Mouse (Mus musculus) liver, embryonic 14.5 days (tissue): Measurements from ENCODE around the gene Fam81a. TPM values are rescaled to one million over a fixed set of nuclear protein-coding genes. Genes with fewer than 3 reads are reported as not detected.

Experiments used
- ATAC-seq: fragments of 200-750 bp; cut with Nextera tagmentation; 2 replicates; pipeline ENCODE4 v1.8.0; 2017; ENCODE audit warnings: moderate number of reproducible peaks, mild to moderate bottlenecking, moderate library complexity; ENCODE audit not compliant: insufficient read depth
- DNase-seq, 3 experiments: peaks; one replicate each; pipeline ENCODE4 v3.0.0-alpha.2; 2012 to 2013; ENCODE audit warnings: low read depth in 3 of 3, low spot score in 3 of 3
- H3K27ac ChIP-seq: fragments of 300-500 bp; sonication (generic); 2 replicates; pipeline ENCODE4 v1.5.1; 2014; ENCODE audit warnings: moderate library complexity, mild to moderate bottlenecking, control low read depth, inconsistent platforms
- H3K27me3 ChIP-seq: fragments of 300-500 bp; sonication (generic); 2 replicates; pipeline ENCODE4 v1.6.1; 2014; ENCODE audit warnings: mild to moderate bottlenecking, low read length, moderate library complexity; ENCODE audit not compliant: control insufficient read depth, insufficient read depth
- H3K36me3 ChIP-seq: fragments of 300-500 bp; sonication (generic); replicated peaks from 2 replicates; pipeline ENCODE4 v1.6.1; 2014; ENCODE audit warnings: low read depth; ENCODE audit not compliant: control insufficient read depth, insufficient read depth
- H3K4me1 ChIP-seq, 2 experiments: fragments of 200-500 bp in 1 of 2; fragments of 300-500 bp in 1 of 2; sonication (generic) in 1 of 2; replicated peaks; 2 replicates each; pipeline ENCODE4 v1.6.1; 2012 to 2014; ENCODE audit warnings: antibody characterized with exemption in 1 of 2, inconsistent platforms in 1 of 2, low read length in 1 of 2; ENCODE audit not compliant: control insufficient read depth in 2 of 2, insufficient read depth in 2 of 2
- H3K4me2 ChIP-seq: fragments of 300-500 bp; sonication (generic); 2 replicates; pipeline ENCODE4 v1.6.1; 2014; ENCODE audit warnings: low read depth, mild to moderate bottlenecking, control low read depth, moderate library complexity
- H3K4me3 ChIP-seq, 2 experiments: fragments of 200-500 bp in 1 of 2; fragments of 300-500 bp in 1 of 2; sonication (generic) in 1 of 2; 2 replicates each; pipeline ENCODE4 v1.5.1; 2012 to 2014; ENCODE audit warnings: low read depth in 2 of 2, low read length in 2 of 2, mild to moderate bottlenecking in 2 of 2, control low read depth in 1 of 2, inconsistent platforms in 1 of 2, moderate library complexity in 1 of 2; ENCODE audit not compliant: insufficient read depth in 1 of 2
- H3K9ac ChIP-seq: fragments of 300-500 bp; sonication (generic); replicated peaks from 2 replicates; pipeline ENCODE4 v1.6.1; 2014; ENCODE audit warnings: mild to moderate bottlenecking, control low read depth, moderate library complexity
- H3K9me3 ChIP-seq: fragments of 300-500 bp; sonication (generic); 2 replicates; pipeline ENCODE4 v1.6.1; 2016; ENCODE audit warnings: low read length, mixed read lengths; ENCODE audit not compliant: control insufficient read depth
- CTCF ChIP-seq: IDR thresholded peaks from 2 replicates; pipeline ENCODE4 v1.5.1; 2016; ENCODE audit warnings: antibody characterized with exemption, low read depth, control low read depth
- EP300 ChIP-seq: IDR thresholded peaks from 2 replicates; pipeline ENCODE4 v1.6.1; 2016; ENCODE audit warnings: antibody characterized with exemption, low read depth
- WGBS: fragments of 180-500 bp; shearing (Covaris S2); extraction: QIAGEN DNeasy Blood & Tissue Kit; methylation state at CpG from one replicate; pipeline ENCODE4 v1.1.7; 2014; ENCODE audit not compliant: insufficient replicate concordance; 5-methylcytosine and 5-hydroxymethylcytosine counted together
- polyA plus RNA-seq, 2 experiments: library from polyadenylated mRNA; depleted of rRNA in 1 of 2; stranded (reverse) in 1 of 2; unstranded in 1 of 2; fragments of >200 nt; fragmentation: Nextera tagmentation in 1 of 2; extraction: Ambion mirVana in 1 of 2; gene quantifications; 2 replicates each; pipeline versions ENCODE4 v1.2.1 to v1.2.3; 2012 to 2014

Gene Fam81a
- polyA plus RNA-seq, 2 experiments: 0.36 to 0.47 TPM

GRCm38 (mm10) chr9:70103106-70103505 lies 39.3 kb downstream of the Fam81a start:
- 0 out of 2 replicates have a peak, but pooled peaks have one; percentile 13 for TF ChIP-seq CTCF
- TF ChIP-seq EP300: no peak
- Histone ChIP-seq H3K4me1 (no peaks in the 10 kb centered on the region), H3K9ac (no peak overlapping the region), H3K36me3 (no peaks in the 10 kb centered on the region), H3K4me2 (no peak overlapping the region), H3K9me3 (no peaks in the 10 kb centered on the region), H3K27ac (no peak overlapping the region), H3K4me3 (no peak overlapping the region), H3K27me3 (no peaks in the 10 kb centered on the region)
- WGBS: 61% methylated on average over 8 of the region's 8 CpGs
- DNase-seq (no peak), ATAC-seq (no peak)

GRCm38 (mm10) chr9:70097542-70097941 lies 44.8 kb downstream of the Fam81a start:
- ATAC-seq (no peak), DNase-seq (no peak)
- Histone ChIP-seq H3K9ac (no peak overlapping the region), H3K4me3 (no peak overlapping the region), H3K27ac (no peak overlapping the region), H3K27me3 (no peaks in the 10 kb centered on the region), H3K36me3 (no peaks in the 10 kb centered on the region), H3K4me1 (no peaks in the 10 kb centered on the region), H3K9me3 (no peaks in the 10 kb centered on the region), H3K4me2 (no peak overlapping the region)
- 85% methylated on average over 2 of the region's 2 CpGs for WGBS
- TF ChIP-seq CTCF: no peak
- TF ChIP-seq EP300: no peak

GRCm38 (mm10) chr9:70095016-70095415 lies 47.3 kb downstream of the Fam81a start:
- ATAC-seq: no peak
- no peak for DNase-seq
- no peaks in the 10 kb centered on the region for H3K4me1 ChIP-seq
- no peak overlapping the region for H3K9ac ChIP-seq
- no peak overlapping the region for H3K4me3 ChIP-seq
- WGBS: 63% methylated on average over 6 of the region's 6 CpGs
- no peaks in the 10 kb centered on the region for H3K9me3 ChIP-seq
- H3K27ac ChIP-seq: no peak overlapping the region
- H3K27me3 ChIP-seq: no peaks in the 10 kb centered on the region
- TF ChIP-seq EP300 (no peak), CTCF (no peak)
- H3K4me2 ChIP-seq: no peak overlapping the region
- H3K36me3 ChIP-seq: no peaks in the 10 kb centered on the region

GRCm38 (mm10) chr9:70090541-70090940 lies 51.8 kb downstream of the Fam81a start:
- no peak for ATAC-seq
- Histone ChIP-seq H3K27ac (no peak overlapping the region), H3K36me3 (no peaks in the 10 kb centered on the region), H3K9me3 (no peaks in the 10 kb centered on the region), H3K27me3 (no peaks in the 10 kb centered on the region), H3K4me2 (no peak overlapping the region), H3K9ac (no peak overlapping the region), H3K4me3 (no peak overlapping the region), H3K4me1 (no peaks in the 10 kb centered on the region)
- no peak for TF ChIP-seq EP300
- TF ChIP-seq CTCF: no peak
- 66% methylated on average over 10 of the region's 10 CpGs for WGBS
- no peak for DNase-seq

- Histone ChIP-seq H3K4me3 (no peak overlapping the region), H3K9me3 (no peaks in the 10 kb centered on the region), H3K4me1 (no peaks in the 10 kb centered on the region), H3K36me3 (no peaks in the 10 kb centered on the region), H3K9ac (no peak overlapping the region), H3K27me3 (no peaks in the 10 kb centered on the region), H3K4me2 (no peak overlapping the region), H3K27ac (no peak overlapping the region)
- WGBS: 52% methylated on average over 6 of the region's 6 CpGs
- ATAC-seq (no peak), DNase-seq (no peak)
- TF ChIP-seq CTCF (no peak), EP300 (no peak)
These were observed 53.6 kb downstream of the Fam81a start for GRCm38 (mm10) chr9:70088786-70089096.
